Mouse (Mus musculus) hindbrain, embryonic 14.5 days (tissue): Measurements from ENCODE around the gene AU040320. TPM values are rescaled to one million over a fixed set of nuclear protein-coding genes. Genes with fewer than 3 reads are reported as not detected.

ENCODE experiments used
- ATAC-seq: fragments of 200-750 bp; cut with Nextera tagmentation; 2 replicates; pipeline ENCODE4 v1.8.0; 2017; ENCODE audit warnings: moderate number of reproducible peaks, mild to moderate bottlenecking, moderate TSS enrichment, moderate library complexity; ENCODE audit not compliant: low FRiP score
- DNase-seq: peaks from one replicate; pipeline ENCODE4 v3.0.0-alpha.2; 2015; ENCODE audit warnings: low spot score
- H3K27ac ChIP-seq: fragments of 300-500 bp; sonication (generic); 2 replicates; pipeline ENCODE4 v1.5.1; 2014; ENCODE audit warnings: mild to moderate bottlenecking, moderate library complexity
- H3K27me3 ChIP-seq: fragments of 300-500 bp; sonication (generic); 2 replicates; pipeline ENCODE4 v1.6.1; 2014; ENCODE audit warnings: mild to moderate bottlenecking, low read length, mixed read lengths; ENCODE audit not compliant: control insufficient read depth, insufficient read depth
- H3K36me3 ChIP-seq: fragments of 300-500 bp; sonication (generic); replicated peaks from 2 replicates; pipeline ENCODE4 v1.6.1; 2014; ENCODE audit not compliant: control insufficient read depth, insufficient read depth
- H3K4me1 ChIP-seq: fragments of 300-500 bp; sonication (generic); replicated peaks from 2 replicates; pipeline ENCODE4 v1.6.1; 2014; ENCODE audit warnings: antibody characterized with exemption, low read length, mixed read lengths; ENCODE audit not compliant: control insufficient read depth, insufficient read depth
- H3K4me2 ChIP-seq: fragments of 300-500 bp; sonication (generic); replicated peaks from 2 replicates; pipeline ENCODE4 v1.6.1; 2014; ENCODE audit warnings: mild to moderate bottlenecking, moderate library complexity
- H3K4me3 ChIP-seq: fragments of 300-500 bp; sonication (generic); replicated peaks from 2 replicates; pipeline ENCODE4 v1.5.1; 2014; ENCODE audit warnings: mild to moderate bottlenecking, low read length
- H3K9ac ChIP-seq: fragments of 300-500 bp; sonication (generic); 2 replicates; pipeline ENCODE4 v1.6.1; 2014
- H3K9me3 ChIP-seq: fragments of 300-500 bp; sonication (generic); 2 replicates; pipeline ENCODE4 v1.6.1; 2016; ENCODE audit warnings: low read length; ENCODE audit not compliant: control insufficient read depth
- WGBS: fragments of 180-500 bp; shearing (Covaris S2); extraction: QIAGEN DNeasy Blood & Tissue Kit; methylation state at CpG from one replicate; pipeline ENCODE4 v1.1.7; 2014; 5-methylcytosine and 5-hydroxymethylcytosine counted together
- polyA plus RNA-seq: library from polyadenylated mRNA; unstranded; fragments of >200 nt; fragmentation: Nextera tagmentation; extraction: Ambion mirVana; gene quantifications from 2 replicates; pipeline ENCODE4 v1.2.1, GENCODE M21; 2014

The AU040320 gene
- polyA plus RNA-seq, 1 experiment from 2014 or later = 37.3 TPM

DNA sequence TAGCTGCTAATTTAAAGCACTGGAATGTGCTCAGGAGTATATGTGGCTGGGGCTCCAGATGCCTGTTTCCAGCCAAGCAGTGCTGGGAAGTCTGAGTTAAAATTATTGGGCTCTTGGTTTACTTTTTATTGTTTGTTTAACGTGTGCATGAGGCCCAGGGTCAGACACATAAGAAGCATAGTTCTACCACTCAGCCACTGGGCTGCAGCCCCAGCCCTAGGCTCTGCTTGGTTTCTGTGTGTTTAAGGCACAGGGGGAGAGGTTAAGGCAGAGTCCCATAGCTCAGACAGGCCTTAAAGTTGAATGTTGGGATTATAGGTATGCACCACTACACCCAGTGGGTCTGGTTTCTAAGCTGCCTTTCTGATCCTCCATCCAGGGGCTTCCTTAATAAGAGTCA, 21.8 kb downstream of the AU040320 start:
- no peaks in the 10 kb centered on the region for H3K27me3 ChIP-seq
- H3K4me3 ChIP-seq = no peak overlapping the region
- H3K27ac ChIP-seq = no peak overlapping the region
- peaks cover 19% of the 10 kb centered on the region for H3K4me1 ChIP-seq
- no peaks in the 10 kb centered on the region for H3K9me3 ChIP-seq
- H3K4me2 ChIP-seq = no peak overlapping the region
- H3K36me3 ChIP-seq = peaks cover 6% of the 10 kb centered on the region; the same call in 1 of the 2 replicates
- no peak for DNase-seq
- WGBS = 77% methylated on average over 1 of the region's 1 CpGs
- no peak for ATAC-seq
- H3K9ac ChIP-seq = no peak overlapping the region

DNA sequence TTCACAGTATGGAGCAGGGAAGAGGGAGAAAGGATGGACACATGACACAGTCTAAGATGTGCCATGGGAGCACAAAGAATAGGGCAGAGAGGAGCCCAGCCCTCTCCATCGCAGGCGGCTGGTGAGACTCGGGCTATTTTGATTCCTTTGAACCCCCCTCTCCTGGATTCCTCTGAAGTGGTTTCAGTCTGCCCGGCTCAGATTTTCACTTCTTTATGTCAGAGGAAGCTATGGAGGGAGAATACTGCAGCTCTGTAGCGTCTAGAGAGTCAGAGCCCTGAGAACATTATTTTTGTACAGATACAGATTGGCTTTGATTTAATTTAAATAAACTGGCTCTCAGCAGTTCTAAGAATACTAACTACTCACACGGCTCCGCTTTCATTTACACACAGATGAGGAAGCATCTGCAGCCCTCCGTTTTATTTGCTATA, 25.8 kb downstream of the AU040320 start:
- no peak for ATAC-seq

DNA sequence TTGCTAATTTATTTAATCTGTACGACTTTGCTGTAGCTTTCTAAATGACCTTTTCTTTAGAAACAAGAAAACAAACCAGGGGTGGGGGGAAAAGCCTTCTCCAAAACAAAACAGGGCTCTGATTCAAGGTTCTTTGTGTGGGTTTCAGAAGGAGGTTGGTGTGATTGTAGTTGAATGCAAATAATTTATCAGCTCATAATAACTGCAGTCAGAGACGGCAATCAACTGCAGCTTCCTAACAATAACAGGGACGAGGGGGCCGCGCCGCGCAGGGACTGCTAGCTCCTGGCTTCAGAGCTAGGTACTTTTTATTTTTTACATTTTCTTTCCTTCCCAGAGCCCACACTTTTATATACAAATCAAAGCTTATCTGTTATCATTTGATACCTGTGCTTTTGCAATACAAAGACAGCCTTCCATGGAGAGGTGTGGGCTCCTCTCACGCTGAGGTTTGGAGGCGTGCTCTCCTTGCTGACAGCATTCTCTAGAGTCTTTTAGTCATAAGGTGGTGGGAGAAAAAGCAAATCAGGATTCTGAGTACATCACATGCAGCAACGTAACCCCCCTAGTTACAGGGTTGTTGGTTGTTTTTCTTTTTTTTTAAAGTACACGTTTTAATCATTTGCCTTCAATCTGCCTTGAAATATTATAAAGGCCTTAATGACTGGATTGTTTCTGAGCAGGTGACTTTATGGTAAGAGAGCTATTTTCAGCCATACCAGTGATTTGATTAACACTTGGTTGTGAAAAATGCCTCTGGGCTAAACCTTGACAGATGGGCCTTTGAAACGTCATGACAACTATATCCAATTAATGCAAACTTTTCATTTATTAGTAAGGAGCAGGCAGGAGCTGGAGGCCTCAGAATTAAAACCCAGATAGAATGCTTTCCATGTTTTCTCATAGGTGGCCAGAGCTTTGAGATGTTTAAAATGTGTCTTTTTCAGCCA, 26.8 kb downstream of the AU040320 start:
- no peak for ATAC-seq
- Histone ChIP-seq H3K36me3 (no peaks in the 10 kb centered on the region), H3K27me3 (no peaks in the 10 kb centered on the region), H3K4me1 (peaks cover 28% of the 10 kb centered on the region), H3K27ac (peak overlapping the region; percentile 72), H3K9ac (peak overlapping the region; percentile 46), H3K9me3 (no peaks in the 10 kb centered on the region), H3K4me2 (peak overlapping the region; percentile 41), H3K4me3 (no peak overlapping the region)
- 25% methylated on average over 12 of the region's 12 CpGs for WGBS
- no peak for DNase-seq

More for the DNA sequence above, 25.8 kb downstream of the AU040320 start:
- Histone ChIP-seq H3K4me3 (no peak overlapping the region), H3K4me1 (peaks cover 28% of the 10 kb centered on the region), H3K9ac (peak overlapping the region; percentile 46), H3K27ac (peak overlapping the region; percentile 72), H3K27me3 (no peaks in the 10 kb centered on the region), H3K36me3 (no peaks in the 10 kb centered on the region), H3K9me3 (no peaks in the 10 kb centered on the region), H3K4me2 (peak overlapping the region; percentile 41)
- no peak for DNase-seq
- 16% methylated on average over 8 of the region's 8 CpGs for WGBS

DNA sequence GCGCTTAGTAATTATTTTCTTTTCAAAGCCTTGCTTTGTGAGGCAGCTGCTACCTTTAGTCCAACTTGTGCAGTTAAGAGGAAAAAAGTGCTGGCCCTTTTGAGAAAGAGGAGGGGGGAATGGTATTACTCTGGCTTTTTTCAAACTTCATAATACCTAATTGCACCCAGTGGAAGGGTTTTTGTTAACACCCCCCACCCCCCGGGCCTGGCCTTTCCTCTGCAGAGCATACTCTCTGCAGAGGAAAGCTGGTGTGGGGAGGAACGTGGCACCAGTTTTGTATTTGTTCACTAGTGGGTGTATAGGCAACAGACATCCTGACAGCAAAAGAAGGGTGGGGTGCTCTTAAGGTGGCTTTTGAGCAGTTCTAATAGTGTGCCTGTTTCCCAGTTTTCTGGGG, 28.5 kb downstream of the AU040320 start:
- Histone ChIP-seq H3K27ac (no peak overlapping the region), H3K9me3 (no peaks in the 10 kb centered on the region), H3K4me2 (no peak overlapping the region), H3K9ac (no peak overlapping the region), H3K4me3 (no peak overlapping the region), H3K27me3 (no peaks in the 10 kb centered on the region), H3K4me1 (peaks cover 28% of the 10 kb centered on the region), H3K36me3 (no peaks in the 10 kb centered on the region; the same call in 1 of the 2 replicates)
- ATAC-seq = no peak
- no peak for DNase-seq
- WGBS = 73% methylated on average over 3 of the region's 3 CpGs

DNA sequence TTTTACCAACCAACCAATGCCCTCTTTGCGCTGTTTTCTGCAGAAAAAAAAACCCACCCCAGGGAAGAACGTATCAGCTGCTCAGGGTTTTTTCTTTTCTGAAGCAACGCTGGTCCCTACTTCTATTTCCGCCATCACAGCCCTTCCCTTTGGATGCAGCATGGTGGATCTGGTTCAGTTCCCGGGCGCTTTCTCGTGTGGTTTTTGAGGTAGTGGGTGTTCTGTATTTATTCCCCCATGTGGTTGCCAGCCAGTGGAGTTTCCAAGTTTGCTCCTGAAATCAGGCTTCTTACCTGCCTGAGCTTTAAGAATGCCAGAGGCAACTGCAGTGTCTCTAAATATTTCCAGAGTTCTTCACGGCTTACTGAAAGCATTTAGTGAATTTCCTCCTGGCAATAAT, 29.2 kb downstream of the AU040320 start:
- Histone ChIP-seq H3K36me3 (no peaks in the 10 kb centered on the region; the same call in 1 of the 2 replicates), H3K27ac (no peak overlapping the region), H3K9ac (no peak overlapping the region), H3K4me2 (no peak overlapping the region), H3K27me3 (no peaks in the 10 kb centered on the region), H3K9me3 (no peaks in the 10 kb centered on the region), H3K4me3 (no peak overlapping the region), H3K4me1 (peaks cover 28% of the 10 kb centered on the region)
- WGBS = 92% methylated on average over 8 of the region's 8 CpGs
- no peak for DNase-seq
- ATAC-seq = no peak

DNA sequence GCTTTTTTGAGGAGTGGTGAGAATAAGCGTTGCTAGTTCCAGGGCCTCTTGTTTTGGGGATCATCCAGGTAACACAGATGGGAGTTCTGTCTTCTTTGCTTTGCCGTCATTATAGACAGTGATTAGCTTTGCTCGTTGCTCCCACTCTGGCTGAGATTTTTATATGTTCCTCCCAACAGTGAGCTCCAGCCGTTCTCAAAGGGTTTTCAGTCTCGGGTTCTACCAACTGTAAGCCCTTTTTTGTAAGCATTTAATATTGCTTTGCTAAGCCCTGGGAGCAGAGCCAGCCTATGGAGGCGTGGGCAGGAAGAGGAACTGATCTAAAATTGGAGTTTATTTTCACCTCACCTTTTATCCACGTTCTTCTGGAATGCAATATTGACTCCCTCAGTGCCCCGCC, 29.7 kb downstream of the AU040320 start:
- 75% methylated on average over 8 of the region's 8 CpGs for WGBS
- DNase-seq (no peak), ATAC-seq (no peak)
- peaks cover 27% of the 10 kb centered on the region for H3K4me1 ChIP-seq
- no peaks in the 10 kb centered on the region for H3K9me3 ChIP-seq
- H3K27me3 ChIP-seq = no peaks in the 10 kb centered on the region
- no peak overlapping the region for H3K27ac ChIP-seq
- no peak overlapping the region for H3K9ac ChIP-seq
- peaks cover 3% of the 10 kb centered on the region; the same call in 1 of the 2 replicates for H3K36me3 ChIP-seq
- no peak overlapping the region for H3K4me3 ChIP-seq
- no peak overlapping the region for H3K4me2 ChIP-seq

DNA sequence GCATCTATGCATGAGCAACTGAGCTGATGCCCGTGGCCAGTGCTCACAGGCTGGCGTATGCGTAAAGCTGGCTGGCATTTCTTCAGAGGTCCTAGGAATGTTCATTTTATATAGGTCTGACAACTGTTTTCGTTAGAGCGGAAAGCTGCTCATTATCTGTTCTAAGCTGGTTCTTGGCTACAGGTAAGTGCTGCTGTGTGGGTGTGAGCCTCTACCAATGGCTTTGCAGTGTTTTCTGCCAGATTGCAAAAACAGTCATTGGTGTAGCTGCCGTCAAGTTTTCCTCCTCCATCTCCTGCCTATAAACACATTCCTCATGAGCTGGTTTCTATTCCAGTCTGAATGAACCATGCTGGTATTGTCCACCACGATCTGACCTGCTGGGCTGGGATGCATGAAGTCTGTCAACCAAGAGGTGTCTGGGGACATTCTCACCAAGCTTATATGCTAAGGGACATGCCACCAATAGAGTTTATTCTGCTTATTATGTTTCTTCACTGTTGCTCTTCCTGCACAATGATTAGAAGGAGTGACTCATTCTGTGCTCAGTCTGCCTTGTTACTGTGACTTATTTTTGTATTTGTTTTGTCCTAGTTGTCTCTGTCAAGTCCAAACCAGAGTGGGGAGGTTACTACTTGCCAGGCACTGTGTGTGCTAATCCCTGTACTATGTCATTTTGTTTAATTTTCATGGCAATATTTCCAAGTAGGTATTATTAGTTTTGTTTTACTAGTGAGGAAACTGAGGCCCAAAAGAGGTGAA, 39.2 kb downstream of the AU040320 start:
- Histone ChIP-seq H3K36me3 (peaks cover 32% of the 10 kb centered on the region), H3K27me3 (no peaks in the 10 kb centered on the region), H3K4me3 (no peak overlapping the region), H3K27ac (no peak overlapping the region), H3K9ac (no peak overlapping the region), H3K9me3 (0 out of 2 replicates have a peak, but pooled peaks cover 3% of the 10 kb centered on the region), H3K4me1 (no peaks in the 10 kb centered on the region), H3K4me2 (no peak overlapping the region)
- no peak for DNase-seq
- 94% methylated on average over 7 of the region's 7 CpGs for WGBS
- ATAC-seq = no peak

DNA sequence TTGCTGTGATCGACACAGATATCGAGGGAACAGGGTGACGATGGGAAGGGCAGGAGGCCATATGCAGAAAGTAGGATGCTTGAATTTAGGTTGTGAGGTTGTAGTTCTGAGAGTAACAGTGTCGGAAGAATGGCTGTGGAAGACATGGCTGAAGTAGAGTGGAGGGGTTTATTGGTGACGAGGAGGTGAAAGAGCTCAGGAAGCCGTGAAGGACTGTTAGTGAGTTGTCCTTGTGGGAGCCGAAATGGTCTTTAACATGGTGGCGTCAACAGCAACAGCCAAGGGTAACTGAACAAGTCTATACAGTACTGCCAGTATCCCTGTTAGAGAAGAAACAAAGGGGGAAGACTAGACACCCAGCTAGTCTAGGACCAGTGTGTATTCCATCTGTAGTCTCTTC, 48.8 kb downstream of the AU040320 start:
- H3K9me3 ChIP-seq = no peaks in the 10 kb centered on the region
- DNase-seq = no peak
- no peaks in the 10 kb centered on the region for H3K27me3 ChIP-seq
- no peak overlapping the region for H3K27ac ChIP-seq
- no peaks in the 10 kb centered on the region for H3K36me3 ChIP-seq
- no peak overlapping the region for H3K9ac ChIP-seq
- no peaks in the 10 kb centered on the region for H3K4me1 ChIP-seq
- no peak for ATAC-seq
- H3K4me3 ChIP-seq = no peak overlapping the region
- H3K4me2 ChIP-seq = no peak overlapping the region
- WGBS = 96% methylated on average over 8 of the region's 8 CpGs

DNA sequence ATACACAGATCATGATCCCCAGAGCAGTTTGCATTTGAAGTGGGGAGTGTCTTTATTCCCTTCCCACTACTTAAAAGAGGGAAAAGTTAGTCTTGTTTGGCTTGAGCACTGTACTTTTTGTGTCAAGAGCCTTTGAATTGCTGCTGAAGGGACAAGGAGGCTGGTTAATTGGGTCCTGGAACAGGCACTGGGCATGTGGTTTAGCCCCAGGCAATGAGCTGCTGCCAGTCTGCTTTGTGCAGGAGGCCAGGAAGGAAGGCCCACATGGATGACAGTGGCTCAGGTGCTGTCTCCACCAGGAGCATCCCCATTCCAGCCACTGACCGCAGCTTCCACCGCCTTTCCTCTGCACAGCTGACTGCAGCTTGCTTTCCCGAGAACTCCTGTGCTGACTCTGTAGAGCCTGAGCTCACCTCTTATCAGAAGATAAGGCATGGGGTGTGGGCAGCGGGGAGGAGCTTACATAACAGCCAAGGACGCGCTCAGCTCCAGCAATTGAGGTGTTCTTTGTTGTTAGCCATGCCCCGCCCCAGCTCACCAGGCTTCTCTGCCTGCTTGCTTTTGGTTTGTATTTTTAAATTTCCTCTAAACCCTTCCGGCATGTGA, 50.0 kb downstream of the AU040320 start:
- 35% methylated on average over 8 of the region's 8 CpGs for WGBS
- Histone ChIP-seq H3K27me3 (no peaks in the 10 kb centered on the region), H3K9me3 (no peaks in the 10 kb centered on the region), H3K4me2 (no peak overlapping the region), H3K4me3 (no peak overlapping the region), H3K4me1 (no peaks in the 10 kb centered on the region), H3K9ac (no peak overlapping the region), H3K27ac (peak overlapping the region; percentile 38; the same call in 1 of the 2 replicates), H3K36me3 (no peaks in the 10 kb centered on the region)
- no peak for ATAC-seq
- DNase-seq = no peak
